Mouse (Mus musculus) G1E (cell line): Measurements from ENCODE around the gene Ifitm10.

Experiments used
- CTCF ChIP-seq: IDR thresholded peaks from 2 replicates; pipeline ENCODE4 v1.5.1; 2012; ENCODE audit warnings: low read depth, low read length, inconsistent platforms, mixed read lengths
- GATA1 ChIP-seq: IDR thresholded peaks from 2 replicates; pipeline ENCODE4 v1.6.1; 2012; ENCODE audit warnings: borderline replicate concordance, low read length, inconsistent platforms, mixed read lengths
- POLR2AphosphoS5 ChIP-seq: IDR thresholded peaks from 2 replicates; pipeline ENCODE4 v1.6.1; 2012; ENCODE audit warnings: low read depth, low read length, inconsistent platforms; ENCODE audit not compliant: insufficient replicate concordance

GRCm38 (mm10) chr7:142399250-142399649 is 25.7 kb upstream of the Ifitm10 start:
- no peak for TF ChIP-seq CTCF
- no peak for TF ChIP-seq POLR2AphosphoS5
- TF ChIP-seq GATA1 = no peak
